9 mouse cellular contexts compared by ENCODE assay signal in the genomic region with DNA sequence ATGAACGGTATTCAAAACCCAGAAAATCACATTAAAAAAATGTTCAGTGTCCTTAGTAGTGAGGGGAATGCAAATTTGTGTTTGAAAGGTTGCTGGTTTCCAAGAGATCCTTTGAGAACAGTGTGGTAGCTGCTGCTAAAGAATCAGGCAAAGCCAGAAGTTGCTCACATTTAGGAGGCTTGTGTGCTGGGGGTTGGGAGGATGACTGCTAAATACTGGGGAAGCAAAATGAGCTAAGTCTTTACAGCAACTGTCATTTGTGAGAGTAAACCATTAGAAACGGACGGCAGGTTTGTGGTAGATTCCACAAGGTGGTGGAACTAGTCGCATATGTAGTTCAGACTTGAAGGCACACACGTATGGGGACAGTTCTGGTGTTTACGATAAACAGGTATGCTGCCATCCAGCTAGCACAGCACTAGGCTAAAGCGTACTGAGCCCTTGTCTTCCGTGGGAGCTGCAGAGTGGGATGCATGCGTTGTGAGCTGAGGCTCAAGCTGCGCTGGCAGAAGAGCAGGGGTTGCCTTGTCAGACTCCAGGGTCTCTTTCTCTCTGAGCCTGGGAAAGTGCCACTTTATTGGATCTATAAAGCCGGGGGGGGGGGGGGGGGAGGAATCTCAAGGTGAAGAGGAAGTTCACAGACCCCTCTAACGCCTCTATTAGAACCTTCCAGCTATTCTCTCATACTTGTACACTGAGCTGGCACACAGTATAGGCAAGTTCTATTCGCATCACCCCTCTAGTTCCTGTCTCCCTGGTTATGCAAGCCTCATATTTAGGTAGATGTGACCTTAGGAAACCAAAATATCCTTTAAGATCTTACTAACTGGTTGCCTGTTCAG. TPM values are rescaled to one million over a fixed set of nuclear protein-coding genes. Genes with fewer than 3 reads are reported as not detected.
DNase-seq lines count a peak whose midpoint lies in the region; ATAC-seq and TF ChIP-seq lines count a peak whose summit lies in the region.
"Had no signal": no experiment of that assay in that cellular context is flagged by ENCODE, and none has a peak within 500 bp of the region (broad histone marks: within the 10 kb centered on the region; RNA-seq: fewer than 3 reads in every experiment).

No protein-coding gene starts in this region.

- H3K27ac ChIP-seq in neural tube, embryonic 14.5 days (ENCODE audit: low read depth, low read length): peak overlapping the region; percentile 83

- peaks cover 4% of the 10 kb centered on the region; the same call in 1 of the 2 replicates for H3K4me1 ChIP-seq in neural tube, embryonic 14.5 days (ENCODE audit: control insufficient read depth, insufficient read depth, low read length)
- H3K4me1 ChIP-seq in lung, adult 2 months (ENCODE audit: control insufficient read depth, insufficient read depth, low read length): no peaks in the 10 kb centered on the region

- H3K4me3 ChIP-seq in neural tube, embryonic 14.5 days (ENCODE audit: low read depth, low read length): 0 out of 2 replicates have a peak overlapping the region, but pooled peaks have one; percentile 10
- H3K4me3 ChIP-seq in lung, adult 2 months (replicated peaks; ENCODE audit: extremely low read depth, low read depth, low read length): no peak overlapping the region

- DNase-seq in left cerebral cortex, adult 18-20 months (ENCODE audit: low spot score in 2 of 2): peak; percentile 11 to 44
- DNase-seq in left cerebral cortex, adult 11 months (ENCODE audit: low spot score): no peak
- DNase-seq in frontal cortex, postnatal 14 days (ENCODE audit: low spot score in 2 of 2): peak; percentile 21 to 23
- peak; percentile 18 to 20 for DNase-seq in left cerebral cortex, adult 8-10 months (ENCODE audit: low spot score in 2 of 2)
- DNase-seq in lung, adult 2 months: no peak
- DNase-seq: cerebellum, adult 18-20 months had no signal

- TF ChIP-seq CTCF in lung, adult 2 months (IDR thresholded peaks at IDR 0.05; ENCODE audit: insufficient read depth, low read length): no peak

- WGBS in neural tube, embryonic 14.5 days: 7% methylated on average over 12 of the region's 13 CpGs
- 53% methylated on average over 13 of the region's 13 CpGs for WGBS in lung, adult 2 months

- H3K9ac ChIP-seq in neural tube, embryonic 14.5 days (replicated peaks; ENCODE audit: low read depth, low read length): no peak overlapping the region

- ATAC-seq in neural tube, embryonic 14.5 days (ENCODE audit: low read depth): peak; percentile 78
- ATAC-seq in activated CD4-positive, CD25-positive, alpha-beta regulatory T cell, adult 4 months: no peak
- no peak for ATAC-seq in megakaryocyte progenitor cell, adult 5-6 weeks (replicated peaks; ENCODE audit: poor library complexity)

- no peaks in the 10 kb centered on the region for H3K27me3 ChIP-seq in neural tube, embryonic 14.5 days (ENCODE audit: control insufficient read depth, insufficient read depth, low read length)

- H3K4me2 ChIP-seq in neural tube, embryonic 14.5 days (ENCODE audit: low read depth, low read length): peak overlapping the region; percentile 50; the same call in 1 of the 2 replicates

- no peak for TF ChIP-seq POLR2A in lung, adult 2 months (IDR thresholded peaks at IDR 0.05; ENCODE audit: borderline replicate concordance, extremely low read depth, low read depth, low read length)

- no peaks in the 10 kb centered on the region for H3K36me3 ChIP-seq in neural tube, embryonic 14.5 days (ENCODE audit: control insufficient read depth, insufficient read depth, low read length)

- no peaks in the 10 kb centered on the region for H3K9me3 ChIP-seq in neural tube, embryonic 14.5 days (ENCODE audit: control insufficient read depth, low read length)

RNA-seq across cellular contexts. Expression of gene Fabp7, which starts 1.2 kb away (rescaled TPM):
- total RNA-seq in left cerebral cortex, adult 18-20 months (2021): 10 to 100 TPM; 45.3 to 56.9 TPM
- 10 to 100 TPM; 42.1 to 58.5 (median 47.4) TPM for total RNA-seq in left cerebral cortex, adult 8-10 months (2022)
- polyA plus RNA-seq in neural tube, embryonic 14.5 days (2014; fragmentation: Nextera tagmentation; extraction: Ambion mirVana): 2,216 and 2,237 TPM in 2 replicates
- polyA plus RNA-seq in activated CD4-positive, CD25-positive, alpha-beta regulatory T cell, adult 4 months (2017; shearing (Covaris generic)): not detected
- total RNA-seq in megakaryocyte progenitor cell, adult 5-6 weeks (2015): not detected in 2 replicates
- total RNA-seq in megakaryocyte progenitor cell, adult 5-6 weeks (2017): not detected in 2 replicates
- polyA plus RNA-seq in lung, adult 2 months (2012; rRNA removed): 0.26 TPM in 1 of 2 replicates, not detected in the other

RNA-seq across cellular contexts. Expression of gene Smpdl3a, which starts 10.6 kb away (rescaled TPM):
- 10 to 100 TPM; 24.9 to 25.2 TPM for total RNA-seq in left cerebral cortex, adult 18-20 months (2021)
- total RNA-seq in left cerebral cortex, adult 8-10 months (2022): 10 to 100 TPM; 21.6 to 28.5 (median 25.5) TPM
- polyA plus RNA-seq in neural tube, embryonic 14.5 days (2014; fragmentation: Nextera tagmentation; extraction: Ambion mirVana): 42.2 and 43.4 TPM in 2 replicates
- polyA plus RNA-seq in activated CD4-positive, CD25-positive, alpha-beta regulatory T cell, adult 4 months (2017; shearing (Covaris generic)): 100 to 1,000 TPM; 146 TPM
- total RNA-seq in megakaryocyte progenitor cell, adult 5-6 weeks (2015): 100 and 106 TPM in 2 replicates
- 42.8 and 48.9 TPM in 2 replicates for total RNA-seq in megakaryocyte progenitor cell, adult 5-6 weeks (2017)
- 167 and 190 TPM in 2 replicates for polyA plus RNA-seq in lung, adult 2 months (2012; rRNA removed)

Comparison
In these comparisons a context has a peak if more than half of its experiments do, and no peak if none do; other contexts are left out.
1. DNase-seq: peak in left cerebral cortex, adult 18-20 months (2 of 2), frontal cortex, postnatal 14 days (2 of 2) and left cerebral cortex, adult 8-10 months (2 of 2); none in left cerebral cortex, adult 11 months (single experiment) and lung, adult 2 months (single experiment).
2. RNA of gene Fabp7, which starts 1.2 kb away (total RNA-seq): 45.3 to 56.9 TPM in left cerebral cortex, adult 18-20 months and 42.1 to 58.5 TPM in left cerebral cortex, adult 8-10 months; not detected in megakaryocyte progenitor cell, adult 5-6 weeks; every median in the first group is over 10 times any median in the second.